Mouse (Mus musculus) ovary, postnatal 10 days (tissue): Measurements from ENCODE around the gene Vmn1r173.
"Not testable (repeated sequence)": the region's sequence is repeated elsewhere in the genome, so short reads cannot be mapped to it uniquely, and the experiment has no call there.

Source experiments
- DNase-seq: peaks from one replicate; pipeline ENCODE4 v3.0.0; 2022; ENCODE audit warnings: low spot score

The Vmn1r173 gene

DNA sequence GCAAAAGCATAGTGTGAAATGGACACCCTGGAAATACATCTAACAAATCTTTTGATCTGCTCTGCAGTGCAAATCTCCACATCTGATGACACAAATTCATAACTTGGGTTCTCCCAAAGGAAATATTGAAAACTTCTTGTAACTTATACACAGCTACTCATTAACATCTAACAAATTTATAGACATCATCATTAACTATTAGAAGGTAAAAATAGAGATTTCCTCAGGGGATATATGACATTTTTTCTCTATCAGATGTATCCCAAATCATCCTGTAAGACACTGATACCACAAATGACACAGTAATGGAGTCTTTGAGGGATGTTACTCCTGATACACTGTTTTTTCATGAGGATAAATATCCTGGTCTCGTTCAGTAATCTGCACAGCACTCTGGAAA lies at the start of gene Vmn1r173:
TSS of gene Vmn1r173 (plus strand) at position 301 of the 400 bp plus-strand sequence.
- not testable (repeated sequence) for DNase-seq

DNA sequence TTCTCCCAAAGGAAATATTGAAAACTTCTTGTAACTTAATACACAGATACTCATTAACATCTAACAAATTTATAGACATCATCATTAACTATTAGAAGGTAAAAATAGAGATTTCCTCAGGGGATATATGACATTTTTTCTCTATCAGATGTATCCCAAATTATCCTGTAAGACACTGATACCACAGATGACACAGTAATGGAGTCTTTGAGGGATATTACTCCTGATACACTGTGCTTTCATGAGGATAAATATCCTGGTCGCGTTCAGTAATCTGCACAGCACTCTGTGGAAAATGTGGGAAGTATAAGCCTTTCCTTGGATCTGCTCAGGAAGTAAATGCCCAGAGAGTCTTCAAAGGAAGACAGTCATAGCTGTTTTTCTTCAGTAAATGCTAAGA lies 42.5 kb upstream of the Vmn1r173 start, which contains the start of gene Vmn1r172:
TSS of gene Vmn1r172 (plus strand) at position 301 of the 400 bp plus-strand sequence.
- no peak for DNase-seq

DNA sequence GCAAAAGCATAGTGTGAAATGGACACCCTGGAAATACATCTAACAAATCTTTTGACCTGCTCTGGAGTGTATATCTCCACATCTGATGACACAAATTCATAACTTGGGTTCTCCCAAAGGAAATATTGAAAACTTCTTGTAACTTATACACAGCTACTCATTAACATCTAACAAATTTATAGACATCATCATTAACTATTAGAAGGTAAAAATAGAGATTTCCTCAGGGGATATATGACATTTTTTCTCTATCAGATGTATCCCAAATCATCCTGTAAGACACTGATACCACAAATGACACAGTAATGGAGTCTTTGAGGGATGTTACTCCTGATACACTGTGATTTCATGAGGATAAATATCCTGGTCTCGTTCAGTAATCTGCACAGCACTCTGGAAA lies 51.5 kb downstream of the Vmn1r173 start, which contains the start of gene Vmn1r174:
TSS of gene Vmn1r174 (plus strand) at position 301 of the 400 bp plus-strand sequence.
- DNase-seq = not testable (repeated sequence)
